Mouse (Mus musculus) intestine, embryonic 16.5 days (tissue): Measurements from ENCODE around the gene Pltp. TPM values are rescaled to one million over a fixed set of nuclear protein-coding genes. Genes with fewer than 3 reads are reported as not detected.
"Not testable (repeated sequence)": the region's sequence is repeated elsewhere in the genome, so short reads cannot be mapped to it uniquely, and the experiment has no call there.

Source experiments
- ATAC-seq: fragments of 200-750 bp; cut with Nextera tagmentation; 2 replicates; pipeline ENCODE4 v1.8.0; 2017; ENCODE audit warnings: moderate TSS enrichment, moderate library complexity
- H3K27ac ChIP-seq: fragments of 300-500 bp; sonication (generic); 2 replicates; pipeline ENCODE4 v1.5.1; 2014; ENCODE audit warnings: mild to moderate bottlenecking, low read length
- H3K27me3 ChIP-seq: fragments of 300-500 bp; sonication (generic); replicated peaks from 2 replicates; pipeline ENCODE4 v1.6.1; 2014; ENCODE audit warnings: low read length, control low read depth, mixed read lengths; ENCODE audit not compliant: control insufficient read depth, insufficient read depth
- H3K36me3 ChIP-seq: fragments of 300-500 bp; sonication (generic); 2 replicates; pipeline ENCODE4 v1.6.1; 2014; ENCODE audit warnings: low read length, control low read depth; ENCODE audit not compliant: control insufficient read depth, insufficient read depth
- H3K4me1 ChIP-seq: fragments of 300-500 bp; sonication (generic); 2 replicates; pipeline ENCODE4 v1.6.1; 2014; ENCODE audit warnings: low read length, control low read depth, mixed read lengths; ENCODE audit not compliant: control insufficient read depth, insufficient read depth
- H3K4me2 ChIP-seq: fragments of 300-500 bp; sonication (generic); 2 replicates; pipeline ENCODE4 v1.6.1; 2014; ENCODE audit warnings: low read depth, low read length, control low read depth
- H3K4me3 ChIP-seq: fragments of 300-500 bp; sonication (generic); 2 replicates; pipeline ENCODE4 v1.5.1; 2014; ENCODE audit warnings: mild to moderate bottlenecking, low read length
- H3K9ac ChIP-seq: fragments of 300-500 bp; sonication (generic); 2 replicates; pipeline ENCODE4 v1.6.1; 2014; ENCODE audit warnings: low read depth, low read length
- H3K9me3 ChIP-seq: fragments of 300-500 bp; sonication (generic); 2 replicates; pipeline ENCODE4 v1.6.1; 2016; ENCODE audit warnings: low read length, control low read depth; ENCODE audit not compliant: control insufficient read depth
- WGBS: fragments of 180-500 bp; shearing (Covaris S2); extraction: QIAGEN DNeasy Blood & Tissue Kit; methylation state at CpG from one replicate; pipeline ENCODE4 v1.1.7; 2014; 5-methylcytosine and 5-hydroxymethylcytosine counted together
- polyA plus RNA-seq: library from polyadenylated mRNA; unstranded; fragments of >200 nt; fragmentation: Nextera tagmentation; extraction: Ambion mirVana; gene quantifications from 2 replicates; pipeline ENCODE4 v1.2.1, GENCODE M21; 2015

The Pltp gene
- polyA plus RNA-seq, 1 experiment from 2014 or later = 31.5 TPM

- Histone ChIP-seq H3K9me3 (no peaks in the 10 kb centered on the region), H3K4me3 (no peak overlapping the region), H3K4me2 (no peak overlapping the region), H3K27me3 (no peaks in the 10 kb centered on the region), H3K36me3 (peaks cover 25% of the 10 kb centered on the region), H3K4me1 (peaks cover 15% of the 10 kb centered on the region), H3K9ac (no peak overlapping the region), H3K27ac (no peak overlapping the region)
- no peak for ATAC-seq
- 74% methylated on average over 9 of the region's 9 CpGs for WGBS
Observed at GRCm38 (mm10) chr2:164882619-164883018, 25.1 kb upstream of the Pltp start.

- H3K9ac ChIP-seq = peak overlapping the region; percentile 100
- peak overlapping the region; percentile 87 for H3K4me3 ChIP-seq
- peak overlapping the region; percentile 76 for H3K4me2 ChIP-seq
- H3K27ac ChIP-seq = peak overlapping the region; percentile 100
- peaks cover 3% of the 10 kb centered on the region; the same call in 1 of the 2 replicates for H3K36me3 ChIP-seq
- no peaks in the 10 kb centered on the region for H3K9me3 ChIP-seq
- ATAC-seq = peak; percentile 84
- WGBS = under 1% methylated on average over 61 of the region's 72 CpGs
- H3K27me3 ChIP-seq = no peaks in the 10 kb centered on the region
- H3K4me1 ChIP-seq = peaks cover 20% of the 10 kb centered on the region
Observed at GRCm38 (mm10) chr2:164879568-164880277, 22.2 kb upstream of the Pltp start.

- H3K4me2 ChIP-seq = peak within 1 kb of the TSS; percentile 76
- under 1% methylated on average over 40 of the region's 40 CpGs for WGBS
- ATAC-seq = peak; percentile 84
- H3K27me3 ChIP-seq = no peaks in the 10 kb centered on the region
- H3K4me3 ChIP-seq = peak within 1 kb of the TSS; percentile 87
- H3K36me3 ChIP-seq = peaks cover 3% of the 10 kb centered on the region; the same call in 1 of the 2 replicates
- peak within 1 kb of the TSS; percentile 100 for H3K9ac ChIP-seq
- H3K9me3 ChIP-seq = no peaks in the 10 kb centered on the region
- H3K27ac ChIP-seq = peak within 1 kb of the TSS; percentile 100
- peaks cover 25% of the 10 kb centered on the region for H3K4me1 ChIP-seq
Observed at GRCm38 (mm10) chr2:164879228-164879567, 21.7 kb upstream of the Pltp start, which contains the start of gene Pcif1. TSS of gene Pcif1 (plus strand) at chr2:164879304.

- H3K4me1 ChIP-seq = peaks cover 30% of the 10 kb centered on the region
- no peaks in the 10 kb centered on the region for H3K9me3 ChIP-seq
- no peaks in the 10 kb centered on the region for H3K27me3 ChIP-seq
- H3K27ac ChIP-seq = peak overlapping the region; percentile 100
- peak overlapping the region; percentile 69 for H3K4me2 ChIP-seq
- WGBS = 1% methylated on average over 28 of the region's 28 CpGs
- peak overlapping the region; percentile 87 for H3K4me3 ChIP-seq
- peak overlapping the region; percentile 100 for H3K9ac ChIP-seq
- ATAC-seq = peak; percentile 62
- no peaks in the 10 kb centered on the region for H3K36me3 ChIP-seq
Observed at GRCm38 (mm10) chr2:164878509-164879227, 21.2 kb upstream of the Pltp start.

- not testable (repeated sequence) for ATAC-seq, H3K36me3 ChIP-seq, H3K9ac ChIP-seq, H3K27me3 ChIP-seq, H3K9me3 ChIP-seq, H3K4me2 ChIP-seq
- Histone ChIP-seq H3K27ac (peak overlapping the region; percentile 100; the same call in 1 of the 2 replicates), H3K4me3 (peak overlapping the region; percentile 87), H3K4me1 (peaks cover 32% of the 10 kb centered on the region)
- 80% methylated on average over 11 of the region's 11 CpGs for WGBS
Observed at GRCm38 (mm10) chr2:164877376-164878215, 20.1 kb upstream of the Pltp start.

- not testable (repeated sequence) for ATAC-seq, H3K4me3 ChIP-seq, H3K27ac ChIP-seq, H3K4me2 ChIP-seq, H3K27me3 ChIP-seq, H3K9me3 ChIP-seq, H3K36me3 ChIP-seq, H3K9ac ChIP-seq
- 41% methylated on average over 2 of the region's 2 CpGs for WGBS
- peaks cover 26% of the 10 kb centered on the region for H3K4me1 ChIP-seq
Observed at GRCm38 (mm10) chr2:164875648-164876047, 18.1 kb upstream of the Pltp start.

GRCm38 (mm10) chr2:164874239-164874769 is 16.8 kb upstream of the Pltp start:
- peak overlapping the region; percentile 17; the same call in 1 of the 2 replicates for H3K9ac ChIP-seq
- ATAC-seq = peak; percentile 30

GRCm38 (mm10) chr2:164873621-164874020 is 16.1 kb upstream of the Pltp start:
- Histone ChIP-seq H3K4me1 (peaks cover 20% of the 10 kb centered on the region), H3K4me2 (no peak overlapping the region), H3K27ac (peak overlapping the region; percentile 82), H3K9ac (0 out of 2 replicates have a peak overlapping the region, but pooled peaks have one; percentile 17), H3K36me3 (no peaks in the 10 kb centered on the region), H3K9me3 (no peaks in the 10 kb centered on the region), H3K4me3 (no peak overlapping the region), H3K27me3 (no peaks in the 10 kb centered on the region)
- WGBS = 41% methylated on average over 3 of the region's 3 CpGs
- ATAC-seq = no peak

More at GRCm38 (mm10) chr2:164874239-164874769, 16.8 kb upstream of the Pltp start:
- H3K4me2 ChIP-seq = no peak overlapping the region
- H3K9me3 ChIP-seq = no peaks in the 10 kb centered on the region
- no peaks in the 10 kb centered on the region for H3K36me3 ChIP-seq
- peak overlapping the region; percentile 82 for H3K27ac ChIP-seq
- H3K4me1 ChIP-seq = peaks cover 20% of the 10 kb centered on the region
- no peaks in the 10 kb centered on the region for H3K27me3 ChIP-seq
- 19% methylated on average over 1 of the region's 1 CpGs for WGBS
- H3K4me3 ChIP-seq = no peak overlapping the region
